Mouse (Mus musculus) hindbrain, postnatal 0 days (tissue): ENCODE data around the gene 9230112D13Rik. TPM values are rescaled to one million over a fixed set of nuclear protein-coding genes. Genes with fewer than 3 reads are reported as not detected.

ENCODE experiments used
- ATAC-seq: fragments of 200-750 bp; cut with Nextera tagmentation; 2 replicates; pipeline ENCODE4 v1.8.0; 2017; ENCODE audit warnings: mild to moderate bottlenecking, moderate TSS enrichment, moderate library complexity
- DNase-seq: peaks from one replicate; pipeline ENCODE4 v3.0.0-alpha.2; 2015; ENCODE audit warnings: low spot score
- H3K27ac ChIP-seq: fragments of 300-500 bp; sonication (generic); 2 replicates; pipeline ENCODE4 v1.5.1; 2014; ENCODE audit warnings: mild to moderate bottlenecking
- H3K27me3 ChIP-seq: fragments of 300-500 bp; sonication (generic); 2 replicates; pipeline ENCODE4 v1.6.1; 2014; ENCODE audit warnings: low read length, mixed read lengths; ENCODE audit not compliant: insufficient read depth
- H3K36me3 ChIP-seq: fragments of 300-500 bp; sonication (generic); 2 replicates; pipeline ENCODE4 v1.6.1; 2014; ENCODE audit warnings: low read length, mixed read lengths; ENCODE audit not compliant: insufficient read depth
- H3K4me1 ChIP-seq: fragments of 300-500 bp; sonication (generic); 2 replicates; pipeline ENCODE4 v1.6.1; 2014; ENCODE audit warnings: antibody characterized with exemption, low read length, mixed read lengths; ENCODE audit not compliant: insufficient read depth
- H3K4me2 ChIP-seq: fragments of 300-500 bp; sonication (generic); 2 replicates; pipeline ENCODE4 v1.6.1; 2014; ENCODE audit warnings: low read depth, mild to moderate bottlenecking, low read length, moderate library complexity, mixed read lengths
- H3K4me3 ChIP-seq: fragments of 300-500 bp; sonication (generic); 2 replicates; pipeline ENCODE4 v1.5.1; 2014; ENCODE audit warnings: low read length
- H3K9ac ChIP-seq: fragments of 300-500 bp; sonication (generic); replicated peaks from 2 replicates; pipeline ENCODE4 v1.6.1; 2014; ENCODE audit warnings: mild to moderate bottlenecking, low read length, moderate library complexity, mixed read lengths
- H3K9me3 ChIP-seq: fragments of 300-500 bp; sonication (generic); 2 replicates; pipeline ENCODE4 v1.6.1; 2016; ENCODE audit warnings: low read length, mixed read lengths
- CTCF ChIP-seq: IDR thresholded peaks from 2 replicates; pipeline ENCODE4 v1.5.1; 2016; ENCODE audit warnings: antibody characterized with exemption, control low read depth, low read depth
- WGBS: fragments of 180-500 bp; shearing (Covaris S2); extraction: QIAGEN DNeasy Blood & Tissue Kit; methylation state at CpG from one replicate; pipeline ENCODE4 v1.1.7; 2014; 5-methylcytosine and 5-hydroxymethylcytosine counted together
- polyA plus RNA-seq: library from polyadenylated mRNA; unstranded; fragments of >200 nt; fragmentation: Nextera tagmentation; extraction: Ambion mirVana; gene quantifications from 2 replicates; pipeline ENCODE4 v1.2.1, GENCODE M21; 2015
- total RNA-seq: library from RNA; depleted of rRNA; stranded (reverse); fragments of >200 nt; gene quantifications from 2 replicates; pipeline ENCODE4 v1.2.3, GENCODE M21; 2014; rRNA removed

9230112D13Rik gene
- total RNA-seq: not detected in 2 replicates
- polyA plus RNA-seq: not detected in 2 replicates

DNA sequence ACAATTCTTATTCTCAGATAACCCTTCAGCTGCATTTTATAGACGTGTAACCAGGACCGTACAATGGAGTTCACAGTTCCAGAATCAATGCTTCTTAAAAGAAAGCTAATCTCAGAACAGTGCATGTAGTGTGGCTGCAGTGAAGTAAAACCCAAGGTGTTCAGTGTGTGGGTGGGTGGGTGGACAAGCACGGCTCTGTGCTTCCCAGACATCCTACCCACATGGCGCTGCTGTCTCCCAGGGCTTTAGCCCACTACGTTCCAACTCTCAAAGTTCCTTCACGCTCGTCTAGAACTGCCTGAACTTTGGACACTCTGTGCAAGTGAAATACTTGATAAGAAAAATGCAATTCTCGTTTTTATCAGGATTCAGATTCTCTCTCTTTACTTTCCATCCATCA is at the start of gene 9230112D13Rik:
Gene 9230112D13Rik, minus strand, starts transcription at position 101 of the 400 bp plus-strand sequence.
- no peaks in the 10 kb centered on the region for H3K9me3 ChIP-seq
- WGBS: 91% methylated on average over 8 of the region's 8 CpGs
- DNase-seq (no peak), ATAC-seq (no peak)
- no peak within 1 kb of the TSS for H3K4me2 ChIP-seq
- no peak within 1 kb of the TSS for H3K4me3 ChIP-seq
- H3K9ac ChIP-seq: no peak within 1 kb of the TSS
- no peaks in the 10 kb centered on the region for H3K36me3 ChIP-seq
- H3K4me1 ChIP-seq: no peaks in the 10 kb centered on the region
- no peak for TF ChIP-seq CTCF
- no peak within 1 kb of the TSS for H3K27ac ChIP-seq
- H3K27me3 ChIP-seq: no peaks in the 10 kb centered on the region

DNA sequence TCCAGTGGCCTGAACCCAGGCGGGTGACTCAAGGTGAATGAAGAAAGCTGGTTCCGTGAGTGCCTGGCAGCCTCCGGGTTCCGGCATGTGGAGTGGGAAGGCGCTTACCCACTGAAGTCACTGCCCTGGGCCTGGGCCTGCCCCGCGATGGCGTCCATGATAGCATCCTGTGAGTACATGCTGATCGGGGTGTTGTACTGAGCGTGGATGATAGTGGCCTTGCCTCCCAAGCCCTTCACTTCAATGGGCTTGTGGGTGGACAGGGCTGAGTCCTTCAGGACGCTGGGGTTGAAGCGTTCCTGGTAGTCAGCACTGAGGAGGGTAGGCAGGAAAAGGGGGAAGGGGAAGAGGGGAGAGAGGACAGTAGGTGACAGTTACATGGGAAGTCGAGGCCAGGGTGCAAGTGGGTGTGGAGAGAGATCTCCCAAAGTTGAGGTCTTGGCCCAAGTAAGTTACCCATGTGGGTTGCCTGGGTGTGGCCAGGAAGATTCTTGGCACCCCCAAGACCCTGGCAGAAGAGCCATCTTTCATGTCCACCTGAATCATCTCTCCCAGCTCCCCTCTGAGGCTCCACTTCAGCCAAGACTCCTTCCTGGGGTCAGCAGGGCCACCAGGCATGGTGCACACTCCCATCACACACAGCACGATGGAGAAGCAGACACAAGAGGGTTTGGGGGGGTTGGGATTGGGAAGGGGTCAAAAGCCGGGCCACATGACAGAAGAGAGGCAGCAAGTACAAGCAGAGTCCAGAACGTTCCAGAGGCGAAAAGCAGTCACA is 49.2 kb upstream of the 9230112D13Rik start:
- Histone ChIP-seq H3K36me3 (no peaks in the 10 kb centered on the region), H3K27me3 (no peaks in the 10 kb centered on the region), H3K9me3 (no peaks in the 10 kb centered on the region), H3K9ac (no peak overlapping the region), H3K4me3 (no peak overlapping the region), H3K4me2 (no peak overlapping the region), H3K4me1 (no peaks in the 10 kb centered on the region), H3K27ac (no peak overlapping the region)
- DNase-seq: no peak
- no peak for TF ChIP-seq CTCF
- no peak for ATAC-seq
- 87% methylated on average over 17 of the region's 17 CpGs for WGBS

DNA sequence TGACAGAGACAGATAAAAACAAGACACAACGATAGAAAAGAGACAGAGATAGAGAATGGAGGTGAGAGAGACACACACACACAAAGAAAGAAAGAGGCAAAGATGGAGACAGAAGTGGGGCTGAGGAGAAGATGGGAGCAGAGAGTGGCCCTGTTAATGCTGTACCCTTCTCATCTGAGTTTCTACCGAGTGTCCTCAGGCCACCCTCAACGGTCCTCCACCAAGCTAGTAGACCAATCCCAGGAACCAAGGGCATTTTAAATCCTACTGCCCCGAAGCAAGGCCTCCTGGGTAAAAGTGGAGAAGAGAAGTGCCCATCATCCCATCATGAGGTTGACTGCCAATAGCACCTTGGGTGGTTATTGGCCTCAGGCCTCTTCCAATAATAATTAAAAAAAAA is 48.3 kb upstream of the 9230112D13Rik start:
- ATAC-seq: no peak
- Histone ChIP-seq H3K9me3 (no peaks in the 10 kb centered on the region), H3K4me2 (no peak overlapping the region), H3K4me1 (no peaks in the 10 kb centered on the region), H3K36me3 (no peaks in the 10 kb centered on the region), H3K27ac (no peak overlapping the region), H3K4me3 (no peak overlapping the region), H3K9ac (no peak overlapping the region), H3K27me3 (no peaks in the 10 kb centered on the region)
- TF ChIP-seq CTCF: no peak
- DNase-seq: no peak
- WGBS: 76% methylated on average over 4 of the region's 4 CpGs

DNA sequence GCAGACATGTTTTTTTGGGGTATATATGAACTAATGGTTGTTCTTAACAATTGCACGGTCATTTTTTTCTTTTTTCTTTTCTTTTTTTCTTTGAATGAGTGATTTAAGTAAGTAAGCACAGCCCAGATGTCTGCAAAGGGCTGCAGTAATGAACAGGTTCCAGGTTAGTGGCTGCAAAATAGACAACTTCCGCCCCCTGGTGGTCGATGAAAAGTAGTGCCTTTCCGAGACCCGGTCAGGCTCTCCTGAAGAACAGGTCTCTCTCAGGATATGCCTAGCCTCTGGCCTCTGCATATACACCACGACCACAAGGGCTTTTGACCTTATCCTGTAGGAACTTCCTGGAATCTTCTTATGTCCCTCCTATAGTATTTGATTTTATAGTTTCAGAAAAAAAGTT is 47.7 kb upstream of the 9230112D13Rik start:
- no peaks in the 10 kb centered on the region for H3K27me3 ChIP-seq
- no peaks in the 10 kb centered on the region for H3K4me1 ChIP-seq
- H3K9me3 ChIP-seq: no peaks in the 10 kb centered on the region
- no peak overlapping the region for H3K9ac ChIP-seq
- H3K36me3 ChIP-seq: no peaks in the 10 kb centered on the region
- peak; percentile 92 for DNase-seq
- peak overlapping the region; percentile 26 for H3K4me3 ChIP-seq
- peak; percentile 76 for ATAC-seq
- WGBS: under 1% methylated on average over 6 of the region's 6 CpGs
- H3K27ac ChIP-seq: no peak overlapping the region
- TF ChIP-seq CTCF: peak; percentile 87
- peak overlapping the region; percentile 62 for H3K4me2 ChIP-seq

DNA sequence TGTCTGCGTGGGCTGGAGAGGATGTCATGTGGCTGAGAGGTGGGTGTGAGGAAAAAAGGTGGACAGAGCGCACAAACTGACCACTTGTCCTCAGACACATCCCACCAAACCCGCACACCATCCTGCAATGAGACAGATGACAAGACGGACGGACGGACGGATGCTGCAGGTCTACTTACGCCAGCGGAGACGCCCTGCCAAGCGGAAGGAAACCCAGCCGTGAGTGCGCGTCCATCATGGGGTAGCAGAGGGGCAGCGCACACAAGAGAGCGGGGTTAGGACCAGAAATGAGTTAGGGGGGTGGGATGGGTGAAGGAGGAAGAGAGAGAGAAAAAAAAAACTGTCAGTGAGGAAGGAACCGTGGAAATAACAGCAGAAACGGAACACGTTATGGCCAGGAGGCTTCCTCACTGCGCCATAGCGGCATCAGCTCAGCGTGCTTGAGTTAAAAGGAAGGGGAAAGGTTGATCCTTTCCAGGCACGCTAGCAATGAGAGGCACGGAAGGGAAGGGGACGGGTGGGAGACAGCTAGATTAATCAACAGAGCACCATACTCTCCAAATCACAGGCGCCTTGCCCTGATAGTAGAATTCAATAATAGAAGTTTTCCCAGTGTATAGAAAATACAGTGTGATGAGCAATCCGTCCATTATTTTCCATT is 47.1 kb upstream of the 9230112D13Rik start:
- no peak for DNase-seq
- no peak for TF ChIP-seq CTCF
- peak overlapping the region; percentile 62 for H3K4me2 ChIP-seq
- H3K4me3 ChIP-seq: peak overlapping the region; percentile 26
- H3K9me3 ChIP-seq: no peaks in the 10 kb centered on the region
- H3K9ac ChIP-seq: 0 out of 2 replicates have a peak overlapping the region, but pooled peaks have one; percentile 30
- no peaks in the 10 kb centered on the region for H3K4me1 ChIP-seq
- H3K27me3 ChIP-seq: no peaks in the 10 kb centered on the region
- no peak overlapping the region for H3K27ac ChIP-seq
- H3K36me3 ChIP-seq: no peaks in the 10 kb centered on the region
- ATAC-seq: no peak
- WGBS: 35% methylated on average over 27 of the region's 27 CpGs

DNA sequence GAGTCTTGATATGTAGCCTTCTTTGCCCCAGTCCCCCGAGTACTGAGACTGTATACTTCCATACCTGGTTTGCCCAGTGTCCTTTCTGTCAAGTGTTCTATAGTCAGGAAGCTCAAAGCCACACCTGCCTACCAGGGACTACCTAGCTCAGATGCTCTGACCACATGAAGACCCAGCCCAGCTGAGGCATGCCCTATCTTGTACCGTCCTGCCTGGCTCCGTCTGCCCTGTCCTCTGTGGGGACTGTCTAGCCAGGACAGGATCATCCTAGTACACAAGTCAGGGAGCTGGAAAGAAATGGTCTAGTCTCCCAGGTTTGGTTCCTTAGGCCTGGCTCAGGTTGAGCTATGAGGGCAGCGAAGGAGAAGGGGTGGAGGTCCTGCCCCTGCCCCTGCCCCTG is 46.0 kb upstream of the 9230112D13Rik start:
- Histone ChIP-seq H3K9ac (no peak overlapping the region), H3K27ac (no peak overlapping the region), H3K9me3 (no peaks in the 10 kb centered on the region), H3K27me3 (no peaks in the 10 kb centered on the region), H3K4me2 (no peak overlapping the region), H3K4me3 (no peak overlapping the region), H3K4me1 (no peaks in the 10 kb centered on the region), H3K36me3 (no peaks in the 10 kb centered on the region)
- 85% methylated on average over 4 of the region's 4 CpGs for WGBS
- DNase-seq: no peak
- ATAC-seq: no peak
- TF ChIP-seq CTCF: no peak

DNA sequence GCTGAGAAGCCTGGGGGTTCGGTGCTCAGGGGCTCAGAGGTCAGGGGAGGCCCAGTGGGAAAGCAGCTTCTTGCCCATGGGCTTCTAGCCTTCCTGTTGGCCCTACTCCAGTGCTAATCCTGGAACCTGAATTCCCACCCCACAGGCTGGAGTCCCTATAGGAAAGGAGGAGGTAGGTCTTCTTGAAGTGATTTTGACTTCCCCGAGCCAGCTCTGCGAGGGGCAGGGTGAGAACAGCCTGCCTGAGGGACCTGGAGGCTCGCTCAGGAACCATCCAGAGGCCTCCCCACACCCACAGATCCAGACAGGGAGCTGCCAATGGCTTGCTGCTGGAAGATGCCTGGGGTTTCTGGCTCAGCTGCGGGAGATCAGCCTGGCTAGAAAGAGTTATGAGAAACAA is 45.1 kb upstream of the 9230112D13Rik start:
- no peaks in the 10 kb centered on the region for H3K9me3 ChIP-seq
- no peak overlapping the region for H3K4me2 ChIP-seq
- H3K4me1 ChIP-seq: no peaks in the 10 kb centered on the region
- no peak overlapping the region for H3K4me3 ChIP-seq
- H3K36me3 ChIP-seq: no peaks in the 10 kb centered on the region
- 50% methylated on average over 5 of the region's 5 CpGs for WGBS
- H3K27ac ChIP-seq: no peak overlapping the region
- no peaks in the 10 kb centered on the region for H3K27me3 ChIP-seq
- TF ChIP-seq CTCF: no peak
- ATAC-seq (no peak), DNase-seq (no peak)
- no peak overlapping the region for H3K9ac ChIP-seq
